Mouse (Mus musculus): ENCODE data around the gene Olfr1341.

Olfr1341 gene

GRCm38 (mm10) chr4:118703223-118703622 lies at the start of gene Olfr1341:
TSS of gene Olfr1341 (plus strand) at chr4:118703523.
- DNase-seq, result no peak

GRCm38 (mm10) chr4:118658652-118659051 lies 44.7 kb upstream of the Olfr1341 start, which contains the start of gene Olfr62:
TSS of gene Olfr62 (plus strand) at chr4:118658952.
- DNase-seq, result no peak

DNA sequence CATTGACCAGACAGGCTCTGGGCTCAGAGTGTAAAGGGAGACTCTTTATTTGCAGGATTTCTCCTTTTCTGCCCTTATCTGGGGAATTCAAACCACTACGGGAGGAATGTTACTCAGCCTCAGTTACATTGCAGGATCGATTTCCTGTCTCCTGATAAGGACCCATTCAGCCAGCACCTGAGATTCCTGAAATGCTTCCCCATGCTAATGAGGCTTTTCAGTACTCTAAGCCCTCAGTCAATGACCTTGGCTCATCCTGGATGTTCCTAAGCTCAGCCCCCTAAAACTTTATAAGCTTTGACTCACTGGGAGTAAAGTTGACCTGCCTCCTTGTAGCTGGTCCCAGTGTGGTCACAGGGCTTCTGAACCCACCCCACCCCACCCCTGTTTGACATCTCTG lies 16.2 kb upstream of the Olfr1341 start:
- DNase-seq, result no peak

DNA sequence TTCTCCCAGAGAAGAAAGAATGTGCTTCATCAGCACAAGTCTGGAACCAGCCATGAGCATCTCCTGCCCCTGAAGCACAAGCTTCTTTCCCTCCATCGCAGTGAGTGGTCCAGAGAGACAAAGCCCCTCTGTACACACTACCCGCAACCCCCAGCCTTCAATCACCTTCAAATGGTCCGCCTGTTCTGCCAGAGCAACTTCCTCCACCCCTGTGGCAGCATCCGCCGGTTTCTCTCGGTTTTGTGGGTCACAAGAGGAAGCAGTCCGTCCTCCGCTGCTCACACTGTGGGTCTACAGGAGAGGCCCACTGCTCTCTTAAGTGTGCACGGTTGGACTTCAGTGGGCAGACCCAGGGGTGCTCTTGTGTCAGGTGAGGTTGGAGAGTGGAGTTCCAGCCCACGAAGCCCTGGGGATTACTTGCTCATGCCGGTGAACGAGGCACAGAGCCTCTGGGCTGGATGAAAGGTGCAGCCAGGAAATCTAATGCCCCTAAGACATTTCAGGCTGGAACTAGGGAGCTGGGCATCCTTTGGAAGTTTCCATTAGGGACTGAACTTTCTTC lies 10.8 kb upstream of the Olfr1341 start, which contains the start of gene Olfr1342:
Olfr1342 (minus strand) TSS at position 345 of the 562 bp plus-strand sequence.
- DNase-seq, result no peak

DNA sequence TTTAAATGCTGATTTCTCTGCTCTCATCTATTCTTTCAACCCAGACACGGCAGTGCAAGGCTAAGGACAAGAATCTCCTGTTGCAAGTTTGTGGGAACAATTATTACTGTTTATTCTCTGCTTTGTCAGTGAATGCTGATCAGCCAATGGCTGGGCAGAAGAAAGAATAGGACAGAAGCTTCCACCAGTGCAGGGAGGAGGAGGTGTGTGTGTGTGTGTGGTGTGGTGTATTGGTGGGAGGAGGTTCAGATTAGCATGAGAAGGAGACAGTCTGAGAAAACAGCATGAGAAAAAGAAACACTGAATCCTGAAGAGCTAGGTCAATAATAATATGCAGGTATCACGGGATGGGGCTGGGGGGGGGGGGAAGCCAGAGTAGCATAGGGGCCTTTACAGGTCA lies 9.5 kb upstream of the Olfr1341 start:
- DNase-seq, result no peak

DNA sequence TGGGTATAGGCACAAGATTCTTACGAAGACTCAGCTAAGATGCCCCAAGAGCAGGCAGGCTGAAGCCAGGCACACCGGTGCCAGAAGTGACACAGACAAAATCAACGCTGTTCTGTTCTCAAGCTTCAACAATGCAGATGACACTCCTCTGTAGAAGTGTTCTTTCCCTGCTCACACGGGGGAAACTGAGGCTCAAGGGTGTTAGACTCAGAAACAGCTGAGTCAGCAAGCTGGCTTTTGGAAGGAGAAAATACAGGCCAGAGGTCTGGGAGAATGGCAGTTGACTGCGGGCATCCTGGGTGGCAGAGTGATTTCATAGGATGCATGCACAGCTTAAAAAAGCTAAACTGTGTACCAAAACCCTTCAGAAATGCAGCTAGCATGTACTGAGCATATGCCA lies 4.8 kb downstream of the Olfr1341 start:
- no peak for DNase-seq

GRCm38 (mm10) chr4:118711656-118712055 lies 8.3 kb downstream of the Olfr1341 start:
- DNase-seq, result no peak

DNA sequence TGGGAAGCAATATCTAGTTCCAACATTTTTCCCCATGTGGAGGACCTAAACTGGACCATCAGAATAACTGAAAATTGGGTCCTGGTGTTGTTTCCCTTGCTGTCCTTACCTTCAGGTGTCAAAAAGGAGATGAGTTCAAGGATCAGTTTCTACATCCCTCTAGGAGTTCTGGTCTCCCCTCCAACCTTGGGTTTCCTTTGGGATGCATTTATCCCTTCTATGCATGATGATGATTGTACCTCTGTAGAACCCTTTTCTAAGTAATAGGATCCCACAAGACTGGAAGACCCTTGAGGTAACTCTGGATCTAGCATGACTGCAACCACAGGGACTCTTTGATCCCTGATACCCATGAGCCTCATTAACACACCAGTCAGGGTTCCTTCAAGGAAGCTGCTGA lies 16.5 kb downstream of the Olfr1341 start, which contains the start of gene Olfr1340:
Olfr1340 (plus strand) TSS at position 301 of the 400 bp plus-strand sequence.
- DNase-seq, result no peak

- no peak for DNase-seq
Observed at GRCm38 (mm10) chr4:118721742-118722483, 18.6 kb downstream of the Olfr1341 start.

- DNase-seq, result no peak
Observed at GRCm38 (mm10) chr4:118731875-118732274, 28.6 kb downstream of the Olfr1341 start, which contains the start of gene Olfr1339. TSS of gene Olfr1339 (plus strand) at chr4:118732175.

GRCm38 (mm10) chr4:118739574-118739973 lies 36.3 kb downstream of the Olfr1341 start:
- DNase-seq, result no peak

DNA sequence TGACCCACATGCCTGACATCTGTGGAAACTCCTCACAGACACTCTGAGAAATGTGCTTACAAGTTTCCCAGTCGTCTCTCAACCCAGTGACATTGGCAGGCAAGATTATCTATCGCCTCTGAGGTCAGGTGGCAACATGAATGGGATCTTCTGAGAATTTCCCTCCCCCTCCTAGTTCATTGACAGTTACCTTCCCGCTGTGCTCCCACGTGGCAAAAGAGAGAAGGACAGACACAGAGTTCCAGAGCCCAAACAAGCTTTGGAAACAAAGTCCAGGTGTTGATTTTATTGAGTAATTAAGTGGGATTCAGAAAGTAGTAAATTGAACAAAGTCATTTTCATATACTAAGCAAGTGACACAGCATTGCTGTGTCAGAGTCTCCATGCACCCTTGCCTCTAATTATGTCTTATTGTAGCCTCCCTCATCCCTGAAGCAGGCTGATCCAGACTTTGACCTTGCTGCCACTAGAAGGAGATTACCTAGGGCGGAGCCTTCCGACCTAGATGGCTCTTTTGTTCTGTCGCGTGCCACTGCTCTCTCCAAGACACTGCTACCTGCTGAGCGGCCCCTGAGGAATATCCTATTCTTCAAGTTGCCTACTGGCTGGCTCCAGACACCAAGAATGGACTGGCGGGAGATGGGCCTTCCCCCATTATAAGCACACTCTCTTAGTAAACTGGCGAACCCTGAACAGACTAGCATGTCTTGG lies 37.8 kb downstream of the Olfr1341 start:
- no peak for DNase-seq

DNA sequence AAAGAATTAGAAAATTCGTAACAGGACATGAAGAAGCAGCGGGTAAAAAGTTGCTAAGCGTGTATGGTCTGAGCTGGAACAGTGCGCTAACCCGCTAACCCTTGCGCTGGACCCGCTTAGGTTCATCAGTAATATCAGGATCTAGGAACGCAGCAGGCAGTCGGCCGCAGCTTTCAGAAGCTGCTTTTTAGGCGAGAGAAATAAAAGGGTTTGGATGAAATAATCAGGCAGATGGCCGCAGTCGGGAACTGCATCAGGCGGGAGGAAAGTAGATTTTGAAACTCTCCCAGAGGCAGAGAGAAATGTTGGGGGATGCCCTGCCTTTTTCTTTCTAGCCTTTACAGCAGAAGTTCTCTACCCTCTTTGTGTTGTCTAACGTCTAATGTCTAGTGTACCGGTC lies 38.6 kb downstream of the Olfr1341 start:
- no peak for DNase-seq

DNA sequence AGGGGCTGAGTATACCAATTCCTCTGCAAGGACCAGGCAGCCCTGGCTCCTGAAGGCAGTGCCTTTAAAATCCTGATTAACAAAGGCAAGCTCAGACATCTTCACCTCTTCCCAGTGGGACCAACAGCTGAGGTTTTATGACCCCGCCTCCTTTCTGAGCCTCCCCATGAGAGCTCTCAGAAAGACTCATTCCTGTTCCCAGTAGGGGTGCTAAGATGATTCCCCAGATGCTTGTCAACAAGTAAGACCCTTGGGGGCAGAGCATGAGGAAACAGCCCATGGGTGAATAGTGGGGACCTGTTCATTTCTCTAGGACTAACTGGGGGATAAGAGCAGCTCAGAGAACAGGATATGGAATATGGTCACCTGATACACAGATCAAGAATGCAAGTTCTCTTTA lies 55.3 kb downstream of the Olfr1341 start, which contains the start of gene Olfr1338:
Olfr1338 (minus strand) TSS at position 101 of the 400 bp plus-strand sequence.
- DNase-seq, result no peak
